Mouse (Mus musculus) neural tube, embryonic 14.5 days (tissue): Measurements from ENCODE around the gene Emc9. TPM values are rescaled to one million over a fixed set of nuclear protein-coding genes. Genes with fewer than 3 reads are reported as not detected.
A peak's percentile ranks its signal among the peaks of the same experiment; 100 is the strongest.

ENCODE experiments used
- ATAC-seq: fragments of 200-750 bp; cut with Nextera tagmentation; 2 replicates; pipeline ENCODE4 v1.8.0; 2017; ENCODE audit warnings: low read depth, mild to moderate bottlenecking, moderate TSS enrichment, moderate library complexity
- H3K27ac ChIP-seq: fragments of 300-500 bp; sonication (generic); 2 replicates; pipeline ENCODE4 v1.5.1; 2014; ENCODE audit warnings: low read depth, mild to moderate bottlenecking, control low read depth, low read length, moderate library complexity, mixed read lengths
- H3K27me3 ChIP-seq: fragments of 300-500 bp; sonication (generic); 2 replicates; pipeline ENCODE4 v1.6.1; 2014; ENCODE audit warnings: low read length; ENCODE audit not compliant: control insufficient read depth, insufficient read depth
- H3K36me3 ChIP-seq: fragments of 300-500 bp; sonication (generic); 2 replicates; pipeline ENCODE4 v1.6.1; 2014; ENCODE audit warnings: low read length, mixed read lengths; ENCODE audit not compliant: control insufficient read depth, insufficient read depth
- H3K4me1 ChIP-seq: fragments of 300-500 bp; sonication (generic); 2 replicates; pipeline ENCODE4 v1.6.1; 2014; ENCODE audit warnings: low read length; ENCODE audit not compliant: control insufficient read depth, insufficient read depth
- H3K4me2 ChIP-seq: fragments of 300-500 bp; sonication (generic); 2 replicates; pipeline ENCODE4 v1.6.1; 2014; ENCODE audit warnings: mild to moderate bottlenecking, low read depth, low read length, control low read depth
- H3K4me3 ChIP-seq: fragments of 300-500 bp; sonication (generic); 2 replicates; pipeline ENCODE4 v1.5.1; 2014; ENCODE audit warnings: low read depth, low read length, control low read depth, mixed read lengths
- H3K9ac ChIP-seq: fragments of 300-500 bp; sonication (generic); replicated peaks from 2 replicates; pipeline ENCODE4 v1.6.1; 2014; ENCODE audit warnings: low read depth, mild to moderate bottlenecking, control low read depth, low read length, mixed read lengths
- H3K9me3 ChIP-seq: fragments of 300-500 bp; sonication (generic); 2 replicates; pipeline ENCODE4 v1.6.1; 2016; ENCODE audit warnings: low read length; ENCODE audit not compliant: control insufficient read depth
- WGBS: fragments of 180-500 bp; shearing (Covaris S2); extraction: QIAGEN DNeasy Blood & Tissue Kit; methylation state at CpG from one replicate; pipeline ENCODE4 v1.1.7; 2014; 5-methylcytosine and 5-hydroxymethylcytosine counted together
- polyA plus RNA-seq: library from polyadenylated mRNA; unstranded; fragments of >200 nt; fragmentation: Nextera tagmentation; extraction: Ambion mirVana; gene quantifications from 2 replicates; pipeline ENCODE4 v1.2.1, GENCODE M21; 2014

Gene Emc9
- polyA plus RNA-seq, 1 experiment from 2014 or later = 48.8 TPM

- no peak for ATAC-seq
- WGBS = 8% methylated on average over 16 of the region's 16 CpGs
- no peak overlapping the region for H3K27ac ChIP-seq
- H3K27me3 ChIP-seq = no peaks in the 10 kb centered on the region
- H3K4me2 ChIP-seq = peak overlapping the region; percentile 96
- peaks cover 22% of the 10 kb centered on the region for H3K4me1 ChIP-seq
- H3K9ac ChIP-seq = peak overlapping the region; percentile 83
- H3K4me3 ChIP-seq = peak overlapping the region; percentile 91
- peaks cover 33% of the 10 kb centered on the region for H3K36me3 ChIP-seq
- H3K9me3 ChIP-seq = no peaks in the 10 kb centered on the region
Measured at GRCm38 (mm10) chr14:55592226-55592625, 7.1 kb upstream of the Emc9 start.

- peak within 1 kb of the TSS; percentile 96 for H3K4me2 ChIP-seq
- H3K36me3 ChIP-seq = peaks cover 25% of the 10 kb centered on the region
- ATAC-seq = peak; percentile 92
- H3K4me3 ChIP-seq = peak within 1 kb of the TSS; percentile 91
- peak within 1 kb of the TSS; percentile 83 for H3K9ac ChIP-seq
- 0% methylated on average over 32 of the region's 33 CpGs for WGBS
- H3K27me3 ChIP-seq = no peaks in the 10 kb centered on the region
- H3K9me3 ChIP-seq = no peaks in the 10 kb centered on the region
- H3K27ac ChIP-seq = peak within 1 kb of the TSS; percentile 93
- peaks cover 22% of the 10 kb centered on the region for H3K4me1 ChIP-seq
Measured at GRCm38 (mm10) chr14:55591331-55591891, 6.3 kb upstream of the Emc9 start, which contains the start of gene Rnf31. TSS of gene Rnf31 (plus strand) at chr14:55591708.

GRCm38 (mm10) chr14:55590748-55591330 lies 5.7 kb upstream of the Emc9 start, which contains the start of gene Psme2:
TSS of gene Psme2 (minus strand) at chr14:55591113.
- H3K4me1 ChIP-seq = peaks cover 22% of the 10 kb centered on the region
- H3K27ac ChIP-seq = peak within 1 kb of the TSS; percentile 93
- no peaks in the 10 kb centered on the region for H3K9me3 ChIP-seq
- ATAC-seq = peak; percentile 95
- peak within 1 kb of the TSS; percentile 96 for H3K4me2 ChIP-seq
- H3K9ac ChIP-seq = peak within 1 kb of the TSS; percentile 83
- H3K27me3 ChIP-seq = no peaks in the 10 kb centered on the region
- under 1% methylated on average over 22 of the region's 22 CpGs for WGBS
- H3K4me3 ChIP-seq = peak within 1 kb of the TSS; percentile 91
- peaks cover 19% of the 10 kb centered on the region for H3K36me3 ChIP-seq

- 91% methylated on average over 11 of the region's 11 CpGs for WGBS
- ATAC-seq = no peak
Measured at GRCm38 (mm10) chr14:55589771-55590448, 4.8 kb upstream of the Emc9 start.

GRCm38 (mm10) chr14:55589271-55589670 lies 4.2 kb upstream of the Emc9 start:
- ATAC-seq = no peak
- 92% methylated on average over 5 of the region's 5 CpGs for WGBS

More at GRCm38 (mm10) chr14:55589771-55590448, 4.8 kb upstream of the Emc9 start:
- Histone ChIP-seq H3K4me1 (peaks cover 22% of the 10 kb centered on the region), H3K4me2 (peak overlapping the region; percentile 96), H3K36me3 (peaks cover 10% of the 10 kb centered on the region), H3K27ac (peak overlapping the region; percentile 93; the same call in 1 of the 2 replicates), H3K9me3 (no peaks in the 10 kb centered on the region), H3K27me3 (no peaks in the 10 kb centered on the region), H3K4me3 (peak overlapping the region; percentile 91), H3K9ac (peak overlapping the region; percentile 83; the same call in 1 of the 2 replicates)

GRCm38 (mm10) chr14:55586149-55586548 lies 1.0 kb upstream of the Emc9 start:
- Histone ChIP-seq H3K36me3 (peaks cover under 1% of the 10 kb centered on the region), H3K4me3 (no peak overlapping the region), H3K9me3 (no peaks in the 10 kb centered on the region)

More at GRCm38 (mm10) chr14:55589271-55589670, 4.2 kb upstream of the Emc9 start:
- H3K27ac ChIP-seq = no peak overlapping the region
- H3K4me1 ChIP-seq = peaks cover 26% of the 10 kb centered on the region
- H3K9ac ChIP-seq = no peak overlapping the region
- no peaks in the 10 kb centered on the region for H3K27me3 ChIP-seq
- no peaks in the 10 kb centered on the region for H3K9me3 ChIP-seq
- H3K36me3 ChIP-seq = peaks cover 4% of the 10 kb centered on the region
- no peak overlapping the region for H3K4me3 ChIP-seq
- no peak overlapping the region for H3K4me2 ChIP-seq

GRCm38 (mm10) chr14:55585566-55585960 lies 461 bp upstream of the Emc9 start:
- ATAC-seq = no peak
- H3K36me3 ChIP-seq = peaks cover 6% of the 10 kb centered on the region
- H3K9ac ChIP-seq = 0 out of 2 replicates have a peak overlapping the region, but pooled peaks have one; percentile 63
- H3K4me1 ChIP-seq = peaks cover 10% of the 10 kb centered on the region; the same call in 1 of the 2 replicates
- H3K9me3 ChIP-seq = no peaks in the 10 kb centered on the region
- H3K4me2 ChIP-seq = peak overlapping the region; percentile 61; the same call in 1 of the 2 replicates
- no peaks in the 10 kb centered on the region for H3K27me3 ChIP-seq
- H3K4me3 ChIP-seq = no peak overlapping the region
- H3K27ac ChIP-seq = no peak overlapping the region
- 66% methylated on average over 6 of the region's 6 CpGs for WGBS

More at GRCm38 (mm10) chr14:55586149-55586548, 1.0 kb upstream of the Emc9 start:
- Histone ChIP-seq H3K4me1 (peaks cover 10% of the 10 kb centered on the region; the same call in 1 of the 2 replicates), H3K9ac (no peak overlapping the region), H3K27me3 (no peaks in the 10 kb centered on the region), H3K4me2 (no peak overlapping the region), H3K27ac (no peak overlapping the region)
- WGBS = 96% methylated on average over 2 of the region's 2 CpGs
- ATAC-seq = no peak

GRCm38 (mm10) chr14:55584303-55584701 lies 800 bp downstream of the Emc9 start:
- no peaks in the 10 kb centered on the region for H3K27me3 ChIP-seq
- 0 out of 2 replicates have a peak, but pooled peaks cover 5% of the 10 kb centered on the region for H3K4me1 ChIP-seq
- H3K9ac ChIP-seq = peak overlapping the region; percentile 63; the same call in 1 of the 2 replicates
- no peak overlapping the region for H3K27ac ChIP-seq
- ATAC-seq = no peak
- H3K4me3 ChIP-seq = peak overlapping the region; percentile 41
- H3K9me3 ChIP-seq = no peaks in the 10 kb centered on the region
- peaks cover 7% of the 10 kb centered on the region for H3K36me3 ChIP-seq
- H3K4me2 ChIP-seq = peak overlapping the region; percentile 61
- WGBS = 40% methylated on average over 5 of the region's 5 CpGs
